Mouse (Mus musculus) thymus, postnatal 25 days (tissue): Measurements from ENCODE around the gene Ralgps1.
"Not testable (repeated sequence)": the region's sequence is repeated elsewhere in the genome, so short reads cannot be mapped to it uniquely, and the experiment has no call there.

Experiments
- DNase-seq: peaks from one replicate; pipeline ENCODE4 v3.0.0; 2022

Ralgps1 gene

DNA sequence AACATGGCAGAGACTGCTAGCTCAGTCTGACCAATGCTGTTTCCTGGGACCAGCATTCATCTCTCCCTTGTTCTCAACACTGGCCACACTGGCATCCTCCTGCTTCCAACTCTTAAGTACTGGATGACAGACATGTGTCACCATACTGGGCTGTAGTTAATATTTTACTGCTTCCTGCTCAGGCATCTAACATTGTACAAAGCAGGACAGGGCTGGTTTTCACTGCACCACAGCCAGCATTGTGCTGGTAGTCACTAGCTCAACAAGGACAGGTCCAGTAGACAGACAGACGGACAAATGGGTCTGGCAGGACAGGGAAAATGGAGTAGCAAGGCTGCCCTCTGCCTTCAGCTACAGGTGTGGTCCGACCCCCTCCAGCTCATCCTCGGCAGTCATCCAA is 10.7 kb downstream of the Ralgps1 start:
- no peak for DNase-seq

GRCm38 (mm10) chr2:33359184-33359583 is 12.1 kb downstream of the Ralgps1 start:
- DNase-seq = no peak

GRCm38 (mm10) chr2:33357250-33357838 is 13.9 kb downstream of the Ralgps1 start:
- DNase-seq = no peak

GRCm38 (mm10) chr2:33355558-33355957 is 15.7 kb downstream of the Ralgps1 start:
- no peak for DNase-seq

GRCm38 (mm10) chr2:33353432-33353831 is 17.9 kb downstream of the Ralgps1 start:
- DNase-seq = no peak

GRCm38 (mm10) chr2:33351449-33351848 is 19.8 kb downstream of the Ralgps1 start:
- no peak for DNase-seq

GRCm38 (mm10) chr2:33350921-33351320 is 20.4 kb downstream of the Ralgps1 start:
- DNase-seq = no peak

DNA sequence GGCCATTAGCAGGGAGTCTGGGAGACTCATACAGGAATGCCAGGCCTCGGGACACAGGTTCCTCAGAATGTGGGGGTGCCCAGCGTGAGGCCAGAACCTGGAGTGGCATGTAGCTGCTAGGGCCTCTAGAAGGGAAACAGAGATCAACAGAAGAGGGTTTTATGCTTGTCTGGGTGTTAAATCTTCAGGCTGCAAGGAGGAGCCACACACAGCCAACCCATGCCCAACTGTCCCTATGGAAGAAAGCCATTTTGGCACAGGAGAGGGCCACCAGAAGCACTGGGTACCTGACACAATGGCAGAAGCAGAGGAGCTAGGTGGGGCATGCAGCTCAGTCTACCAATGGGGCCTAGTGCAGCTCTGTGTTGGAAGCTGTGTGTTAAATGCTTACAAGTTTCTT is 21.7 kb downstream of the Ralgps1 start:
- DNase-seq = no peak

DNA sequence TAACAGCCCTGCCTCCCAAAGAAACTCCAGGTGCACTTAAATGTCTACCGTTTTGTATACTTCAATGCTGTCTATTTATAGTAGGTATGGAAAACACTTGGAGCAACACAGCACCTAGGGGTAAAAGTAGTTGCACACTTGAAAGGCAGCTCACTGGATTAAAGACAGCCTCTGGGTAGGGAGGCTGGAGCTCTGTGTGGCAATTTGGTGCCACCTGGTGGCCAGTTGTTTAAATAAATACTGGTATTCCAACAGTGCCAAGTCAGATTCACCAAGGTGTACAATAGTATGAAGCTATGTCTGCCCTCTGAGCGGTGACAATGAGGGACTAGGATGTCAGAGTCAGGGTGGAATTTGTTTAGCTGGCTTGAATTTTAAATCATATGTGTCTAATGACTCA is 22.2 kb downstream of the Ralgps1 start:
- DNase-seq = peak; percentile 79

- no peak for DNase-seq
Observed at GRCm38 (mm10) chr2:33348260-33348659, 23.0 kb downstream of the Ralgps1 start.

GRCm38 (mm10) chr2:33347607-33348006 is 23.7 kb downstream of the Ralgps1 start:
- DNase-seq = peak; percentile 66

- no peak for DNase-seq
Observed at GRCm38 (mm10) chr2:33346749-33347148, 24.5 kb downstream of the Ralgps1 start.

- no peak for DNase-seq
Observed at GRCm38 (mm10) chr2:33345956-33346355, 25.3 kb downstream of the Ralgps1 start.

DNA sequence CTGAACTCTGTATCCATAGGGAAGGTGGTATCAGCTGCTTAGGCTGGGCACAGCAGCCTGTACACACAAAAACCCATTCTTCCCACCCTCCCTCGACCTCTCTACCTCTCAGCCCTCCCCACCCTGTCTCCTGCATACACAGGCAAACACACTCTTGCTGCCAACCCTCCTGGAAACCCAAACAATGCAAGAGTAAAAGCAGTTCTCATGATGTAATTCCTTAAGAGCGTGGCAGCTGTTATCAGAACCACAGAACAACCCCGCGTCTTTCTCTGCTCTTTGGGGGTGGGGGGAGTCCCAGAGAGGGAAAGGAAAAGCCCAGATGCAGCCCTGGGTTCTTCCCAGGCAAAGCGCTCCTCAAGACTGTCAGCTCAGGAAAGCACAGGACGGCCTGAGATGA is 25.8 kb downstream of the Ralgps1 start:
- DNase-seq = no peak

DNA sequence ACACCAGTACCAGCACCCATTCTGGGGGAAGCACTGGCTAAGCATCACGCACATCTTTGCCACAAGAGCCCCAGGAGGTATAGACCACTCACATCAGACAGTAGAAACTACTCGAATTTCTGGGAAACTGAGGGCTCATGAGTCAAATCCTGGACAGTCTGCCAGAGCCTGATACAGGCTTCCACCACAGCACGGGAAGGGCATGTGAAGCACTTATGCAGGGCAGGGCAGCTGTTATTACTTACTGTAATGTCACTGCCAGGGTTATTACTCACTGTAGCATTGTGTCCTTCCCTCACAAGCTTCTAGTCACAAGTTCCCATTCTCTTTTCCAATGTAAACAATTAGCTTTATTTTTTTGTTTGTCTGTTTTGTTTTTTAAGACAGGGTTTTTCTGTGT is 27.9 kb downstream of the Ralgps1 start:
- DNase-seq = no peak

DNA sequence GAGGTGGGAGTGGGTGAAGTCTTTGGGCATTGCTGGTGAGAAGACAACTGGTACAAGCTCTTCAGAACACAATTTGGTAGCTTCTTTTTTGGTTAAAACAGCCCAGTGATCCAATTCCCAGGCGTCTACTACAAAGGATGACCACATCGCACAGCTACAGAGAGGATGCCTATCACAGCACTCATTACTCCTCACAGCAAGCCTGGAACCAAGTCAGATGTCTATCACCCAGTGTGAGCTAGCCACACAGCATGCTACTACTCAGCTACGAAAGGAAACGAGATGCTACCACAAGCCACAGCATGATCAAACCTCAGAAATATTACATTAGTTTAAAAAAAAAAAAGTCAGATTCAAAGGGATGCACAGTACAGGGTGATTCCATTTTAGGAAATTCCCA is 29.1 kb downstream of the Ralgps1 start:
- no peak for DNase-seq

- no peak for DNase-seq
Observed at GRCm38 (mm10) chr2:33335789-33336188, 35.5 kb downstream of the Ralgps1 start.

GRCm38 (mm10) chr2:33329622-33330021 is 41.7 kb downstream of the Ralgps1 start:
- DNase-seq = no peak

- peak; percentile 58 for DNase-seq
Observed at GRCm38 (mm10) chr2:33328941-33329340, 42.3 kb downstream of the Ralgps1 start.

GRCm38 (mm10) chr2:33325359-33325758 is 45.9 kb downstream of the Ralgps1 start:
- no peak for DNase-seq

DNA sequence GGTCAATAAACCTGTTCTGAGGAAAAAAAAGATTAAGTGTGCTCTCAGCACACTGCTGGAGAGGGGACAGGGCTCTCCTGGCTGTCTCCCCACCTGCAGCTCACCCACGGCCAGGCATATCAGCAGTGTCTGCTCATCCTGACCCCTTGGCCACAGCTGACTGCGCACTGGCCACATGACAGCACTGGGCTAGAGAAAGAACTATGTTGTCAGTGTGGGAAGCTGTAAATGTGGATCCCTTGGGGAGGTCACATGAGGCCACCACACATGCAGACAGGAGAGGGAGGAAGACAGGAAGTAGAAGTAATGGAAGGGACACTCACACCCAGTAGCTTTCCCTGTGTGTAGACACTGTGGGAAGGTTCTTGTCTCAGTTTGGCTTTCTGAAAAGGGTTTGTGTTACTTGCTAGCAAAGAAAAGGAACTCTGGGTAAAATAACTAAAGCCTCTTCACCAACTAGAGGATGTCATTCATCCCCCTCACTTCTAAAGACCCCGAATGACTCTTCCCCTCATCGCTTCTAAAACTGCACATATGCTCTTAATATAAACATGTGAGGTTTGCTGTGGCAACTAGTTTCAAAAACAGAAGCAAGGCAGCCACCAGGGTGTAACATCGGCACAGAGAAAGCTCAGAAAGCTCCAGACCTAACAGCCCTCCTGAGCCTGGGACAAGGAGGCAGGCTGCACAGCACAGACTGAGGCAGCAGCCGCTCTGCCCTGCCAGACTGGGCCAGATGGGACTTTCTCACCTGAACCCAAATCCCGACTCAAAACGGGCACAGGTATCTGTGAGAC is 47.3 kb downstream of the Ralgps1 start:
- DNase-seq = no peak

DNA sequence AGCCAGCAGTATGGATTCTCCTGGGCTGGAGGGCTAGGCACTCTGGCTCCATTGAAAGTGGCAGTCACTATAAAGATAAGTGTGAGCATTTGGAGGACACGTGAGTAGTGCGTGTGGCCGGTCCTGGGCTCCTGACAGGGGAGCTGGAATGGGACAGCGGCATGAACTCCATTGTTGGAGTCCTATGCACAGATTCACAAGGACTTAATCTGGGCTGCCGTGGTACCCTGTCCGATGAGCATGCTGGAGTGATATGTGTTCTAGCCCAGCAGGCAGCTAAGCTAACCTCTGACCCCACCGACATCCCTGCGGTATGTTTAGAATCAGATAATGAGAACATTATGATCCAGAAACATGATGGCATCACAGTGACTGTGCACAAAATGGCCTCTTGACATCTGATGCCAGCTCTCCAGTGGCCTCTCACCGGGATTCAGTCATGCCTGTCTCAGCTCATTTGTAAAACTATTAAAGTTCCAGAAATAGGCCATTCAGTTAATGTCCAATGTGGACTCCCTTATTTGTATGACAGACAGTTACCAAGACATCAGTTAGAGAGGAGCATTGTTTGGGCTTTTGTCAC is 48.2 kb downstream of the Ralgps1 start:
- DNase-seq = not testable (repeated sequence)

- DNase-seq = no peak
Observed at GRCm38 (mm10) chr2:33321641-33322040, 49.6 kb downstream of the Ralgps1 start.

DNA sequence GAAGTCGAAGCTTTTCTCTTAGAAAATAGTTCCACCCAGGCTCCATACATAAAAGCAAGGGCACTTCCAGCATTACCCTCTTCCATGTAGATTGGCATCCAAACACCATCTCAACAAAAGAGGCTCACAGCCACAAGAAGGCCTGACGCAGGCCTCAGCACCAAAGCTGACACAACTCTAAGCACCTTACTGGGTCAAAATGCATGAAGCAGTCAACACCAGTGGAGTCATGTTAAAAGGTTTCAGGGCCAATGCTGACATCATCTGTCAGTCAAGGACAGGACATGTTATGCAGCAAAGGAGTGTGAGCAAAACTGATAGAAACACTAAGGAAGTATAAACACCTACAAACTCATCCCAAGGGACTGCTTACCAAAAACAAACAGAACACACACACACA is 50.3 kb downstream of the Ralgps1 start:
- no peak for DNase-seq
